In the genomic region with DNA sequence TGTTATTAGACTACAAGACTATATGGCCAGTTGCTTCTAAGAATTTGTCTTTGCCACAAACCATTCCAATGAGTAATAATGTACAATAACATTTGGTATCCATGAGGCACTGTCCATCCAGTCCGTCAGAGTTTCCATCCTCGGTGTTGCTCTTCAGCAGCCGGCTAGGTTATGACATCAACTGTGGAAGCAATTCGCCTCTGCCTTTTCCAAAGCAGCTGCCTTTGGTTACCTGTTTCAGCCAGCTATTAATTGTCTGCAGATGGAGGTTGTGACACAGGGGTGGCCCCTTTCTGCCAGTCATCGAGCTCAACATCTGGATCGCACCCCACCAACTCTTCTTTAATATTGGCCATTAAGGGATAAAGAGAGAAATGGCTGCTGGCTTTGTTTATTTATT, we compare ENCODE assay signal across 14 mouse cellular contexts.
DNase-seq lines count a peak whose midpoint lies in the region; ATAC-seq and TF ChIP-seq lines count a peak whose summit lies in the region.
"Had no signal": no experiment of that assay in that cellular context is flagged by ENCODE, and none has a peak within 500 bp of the region (broad histone marks: within the 10 kb centered on the region; RNA-seq: fewer than 3 reads in every experiment).

No protein-coding gene starts in this region.

- H3K27me3 ChIP-seq in hindbrain, embryonic 10.5 days (ENCODE audit: insufficient read depth, poor library complexity, severe bottlenecking): no peaks in the 10 kb centered on the region
- H3K27me3 ChIP-seq in hindbrain, embryonic 14.5 days (ENCODE audit: control insufficient read depth, insufficient read depth, low read length): no peaks in the 10 kb centered on the region
- no peaks in the 10 kb centered on the region for H3K27me3 ChIP-seq in limb, embryonic 10.5 days (ENCODE audit: low read depth, poor library complexity, severe bottlenecking)
- no peaks in the 10 kb centered on the region for H3K27me3 ChIP-seq in stomach, embryonic 15.5 days (replicated peaks)
- H3K27me3 ChIP-seq: neural tube, embryonic 12.5 days had no signal

- 63% methylated on average over 6 of the region's 6 CpGs for WGBS in hindbrain, embryonic 10.5 days
- WGBS in hindbrain, embryonic 14.5 days: 92% methylated on average over 6 of the region's 6 CpGs
- WGBS in limb, embryonic 10.5 days: 19% methylated on average over 6 of the region's 6 CpGs
- WGBS in stomach, embryonic 15.5 days: 69% methylated on average over 6 of the region's 6 CpGs

- H3K4me3 ChIP-seq in hindbrain, embryonic 10.5 days: no peak overlapping the region
- H3K4me3 ChIP-seq in hindbrain, embryonic 14.5 days (replicated peaks; ENCODE audit: low read length): no peak overlapping the region
- no peak overlapping the region for H3K4me3 ChIP-seq in bone marrow macrophage, adult 2 months (ENCODE audit: insufficient read depth, low read length)
- no peak overlapping the region; the same call in 1 of the 2 replicates for H3K4me3 ChIP-seq in limb, embryonic 10.5 days
- H3K4me3 ChIP-seq in stomach, embryonic 15.5 days (replicated peaks): no peak overlapping the region
- H3K4me3 ChIP-seq: neural tube, embryonic 12.5 days had no signal

- no peak for ATAC-seq in hindbrain, embryonic 14.5 days (ENCODE audit: low FRiP score)
- no peak for ATAC-seq in stomach, embryonic 15.5 days (ENCODE audit: insufficient read depth, low FRiP score, low read depth)
- ATAC-seq: inflammation-experienced regulatory T-cells, adult 6 months had no signal

- no peak overlapping the region for H3K9ac ChIP-seq in hindbrain, embryonic 14.5 days
- no peak overlapping the region for H3K9ac ChIP-seq in stomach, embryonic 15.5 days
- H3K9ac ChIP-seq: neural tube, embryonic 12.5 days had no signal

- DNase-seq in hindbrain, embryonic 10.5 days (ENCODE audit: low spot score): peak; percentile 47
- DNase-seq in hindbrain, embryonic 14.5 days (ENCODE audit: low spot score): no peak
- peak; percentile 73 for DNase-seq in limb, embryonic 10.5 days (ENCODE audit: low spot score)
- no peak for DNase-seq in left cerebral cortex, postnatal 4 days
- no peak for DNase-seq in layer of hippocampus, adult 11-12 months (ENCODE audit: low spot score)
- DNase-seq: adrenal gland, postnatal 36 days; cerebellum, adult 11-12 months; kidney, postnatal 36 days; lung, adult 18-20 months; thymus, postnatal 4 days had no signal

- H3K27ac ChIP-seq in hindbrain, embryonic 10.5 days: no peak overlapping the region
- no peak overlapping the region for H3K27ac ChIP-seq in hindbrain, embryonic 14.5 days
- H3K27ac ChIP-seq in bone marrow macrophage, adult 2 months (ENCODE audit: insufficient read depth, low read depth, low read length): peak overlapping the region; percentile 21; the same call in 1 of the 2 replicates
- H3K27ac ChIP-seq in limb, embryonic 10.5 days: peak overlapping the region; percentile 72; the same call in 1 of the 2 replicates
- peak overlapping the region; percentile 35; the same call in 1 of the 2 replicates for H3K27ac ChIP-seq in stomach, embryonic 15.5 days
- H3K27ac ChIP-seq: neural tube, embryonic 12.5 days had no signal

- no peaks in the 10 kb centered on the region for H3K9me3 ChIP-seq in hindbrain, embryonic 10.5 days
- H3K9me3 ChIP-seq in hindbrain, embryonic 14.5 days (ENCODE audit: control insufficient read depth, low read length): no peaks in the 10 kb centered on the region
- no peaks in the 10 kb centered on the region for H3K9me3 ChIP-seq in limb, embryonic 10.5 days (replicated peaks)
- H3K9me3 ChIP-seq in stomach, embryonic 15.5 days: no peaks in the 10 kb centered on the region
- H3K9me3 ChIP-seq: neural tube, embryonic 12.5 days had no signal

- no peak for TF ChIP-seq CTCF in bone marrow macrophage, adult 2 months (IDR thresholded peaks at IDR 0.05; ENCODE audit: low read depth, low read length)

- H3K4me2 ChIP-seq in hindbrain, embryonic 14.5 days (replicated peaks): no peak overlapping the region
- no peak overlapping the region for H3K4me2 ChIP-seq in stomach, embryonic 15.5 days
- H3K4me2 ChIP-seq: neural tube, embryonic 12.5 days had no signal

- no peaks in the 10 kb centered on the region for H3K4me1 ChIP-seq in hindbrain, embryonic 10.5 days (replicated peaks)
- H3K4me1 ChIP-seq in hindbrain, embryonic 14.5 days (replicated peaks; ENCODE audit: control insufficient read depth, insufficient read depth, low read length): no peaks in the 10 kb centered on the region
- peaks cover 13% of the 10 kb centered on the region for H3K4me1 ChIP-seq in bone marrow macrophage, adult 2 months (ENCODE audit: control insufficient read depth, insufficient read depth, low read length)
- peaks cover 20% of the 10 kb centered on the region for H3K4me1 ChIP-seq in limb, embryonic 10.5 days
- H3K4me1 ChIP-seq in stomach, embryonic 15.5 days: no peaks in the 10 kb centered on the region
- H3K4me1 ChIP-seq: neural tube, embryonic 12.5 days had no signal

- no peak for TF ChIP-seq POLR2A in bone marrow macrophage, adult 2 months (IDR thresholded peaks at IDR 0.05; ENCODE audit: borderline replicate concordance, low read depth, low read length)

- intact Hi-C loops in left cerebral cortex, postnatal 4 days (cut with DNase I): no loop called here

- H3K36me3 ChIP-seq in hindbrain, embryonic 10.5 days: no peaks in the 10 kb centered on the region
- no peaks in the 10 kb centered on the region for H3K36me3 ChIP-seq in hindbrain, embryonic 14.5 days (replicated peaks; ENCODE audit: control insufficient read depth, insufficient read depth)
- no peaks in the 10 kb centered on the region for H3K36me3 ChIP-seq in limb, embryonic 10.5 days
- H3K36me3 ChIP-seq in stomach, embryonic 15.5 days: no peaks in the 10 kb centered on the region
- H3K36me3 ChIP-seq: neural tube, embryonic 12.5 days had no signal

Comparison
In these comparisons a context has a peak if more than half of its experiments do, and no peak if none do; other contexts are left out.
1. DNase-seq: peak in hindbrain, embryonic 10.5 days (single experiment) and limb, embryonic 10.5 days (single experiment); none in hindbrain, embryonic 14.5 days (single experiment), left cerebral cortex, postnatal 4 days (single experiment) and layer of hippocampus, adult 11-12 months (single experiment).
2. H3K27ac ChIP-seq: peak in bone marrow macrophage, adult 2 months (single experiment), limb, embryonic 10.5 days (single experiment) and stomach, embryonic 15.5 days (single experiment); none in hindbrain, embryonic 10.5 days (single experiment) and hindbrain, embryonic 14.5 days (single experiment).